Mouse (Mus musculus) T-cell, adult 2 months (primary cell): ENCODE data around the gene Alg11.

Experiments used
- DNase-seq: peaks from one replicate; pipeline ENCODE4 v3.0.0; 2022; ENCODE audit warnings: low spot score

The Alg11 gene

GRCm38 (mm10) chr8:22060446-22060889, at the start of gene Alg11:
Gene Alg11, plus strand, starts transcription at chr8:22060721.
- DNase-seq, result peak; percentile 95

- DNase-seq, result no peak
These were observed 47.4 kb upstream of the Alg11 start for GRCm38 (mm10) chr8:22013034-22013707.

- no peak for DNase-seq
These were observed 42.8 kb upstream of the Alg11 start for GRCm38 (mm10) chr8:22017731-22018130.

GRCm38 (mm10) chr8:22019498-22019897, 41.0 kb upstream of the Alg11 start:
- DNase-seq, result no peak

- DNase-seq, result no peak
These were observed 38.3 kb upstream of the Alg11 start for GRCm38 (mm10) chr8:22022244-22022643.

- no peak for DNase-seq
These were observed 35.3 kb upstream of the Alg11 start for GRCm38 (mm10) chr8:22025241-22025640.

GRCm38 (mm10) chr8:22028973-22029372, 31.5 kb upstream of the Alg11 start:
- no peak for DNase-seq

- DNase-seq, result no peak
These were observed 29.5 kb upstream of the Alg11 start for GRCm38 (mm10) chr8:22030990-22031389.

- DNase-seq, result no peak
These were observed 24.4 kb upstream of the Alg11 start for GRCm38 (mm10) chr8:22036137-22036536.

GRCm38 (mm10) chr8:22037022-22037421, 23.5 kb upstream of the Alg11 start:
- no peak for DNase-seq

- DNase-seq, result no peak
These were observed 20.9 kb upstream of the Alg11 start for GRCm38 (mm10) chr8:22039468-22040152.

- no peak for DNase-seq
These were observed 20.4 kb upstream of the Alg11 start for GRCm38 (mm10) chr8:22040153-22040509.

- no peak for DNase-seq
These were observed 18.0 kb upstream of the Alg11 start for GRCm38 (mm10) chr8:22042515-22042914.

GRCm38 (mm10) chr8:22043706-22044105, 16.8 kb upstream of the Alg11 start:
- no peak for DNase-seq

- peak; percentile 7 for DNase-seq
These were observed 12.6 kb upstream of the Alg11 start for GRCm38 (mm10) chr8:22047699-22048464.

- no peak for DNase-seq
These were observed 5.6 kb upstream of the Alg11 start for GRCm38 (mm10) chr8:22054674-22055491.

- no peak for DNase-seq
These were observed 5.0 kb upstream of the Alg11 start for GRCm38 (mm10) chr8:22055492-22055877.

- no peak for DNase-seq
These were observed 3.7 kb upstream of the Alg11 start for GRCm38 (mm10) chr8:22056850-22057249.

- DNase-seq, result no peak
These were observed 2.2 kb upstream of the Alg11 start for GRCm38 (mm10) chr8:22058368-22058767.

GRCm38 (mm10) chr8:22059153-22059738, 1.3 kb upstream of the Alg11 start:
- no peak for DNase-seq

- peak; percentile 24 for DNase-seq
These were observed 588 bp upstream of the Alg11 start, which contains the start of gene Atp7b for GRCm38 (mm10) chr8:22059821-22060445. Gene Atp7b, minus strand, starts transcription at chr8:22060305.
